Mouse (Mus musculus) forebrain, embryonic 14.5 days (tissue): ENCODE results near the gene Rffl. TPM values are rescaled to one million over a fixed set of nuclear protein-coding genes. Genes with fewer than 3 reads are reported as not detected.

Source experiments
- ATAC-seq: fragments of 200-750 bp; cut with Nextera tagmentation; 2 replicates; pipeline ENCODE4 v1.8.0; 2017; ENCODE audit warnings: mild to moderate bottlenecking, moderate library complexity
- DNase-seq: peaks from one replicate; pipeline ENCODE4 v3.0.0-alpha.2; 2015; ENCODE audit warnings: low spot score
- H3K27ac ChIP-seq: fragments of 300-500 bp; sonication (generic); 2 replicates; pipeline ENCODE4 v1.5.1; 2014; ENCODE audit warnings: low read depth, mild to moderate bottlenecking, control low read depth, low read length, moderate library complexity
- H3K27me3 ChIP-seq: fragments of 300-500 bp; sonication (generic); replicated peaks from 2 replicates; pipeline ENCODE4 v1.6.1; 2014; ENCODE audit warnings: low read length, control low read depth, mixed read lengths; ENCODE audit not compliant: control insufficient read depth, insufficient read depth
- H3K36me3 ChIP-seq: fragments of 300-500 bp; sonication (generic); 2 replicates; pipeline ENCODE4 v1.6.1; 2014; ENCODE audit warnings: low read length, control low read depth; ENCODE audit not compliant: control insufficient read depth, insufficient read depth
- H3K4me1 ChIP-seq: fragments of 300-500 bp; sonication (generic); 2 replicates; pipeline ENCODE4 v1.6.1; 2014; ENCODE audit warnings: antibody characterized with exemption, low read length, control low read depth; ENCODE audit not compliant: control insufficient read depth, insufficient read depth
- H3K4me2 ChIP-seq: fragments of 300-500 bp; sonication (generic); 2 replicates; pipeline ENCODE4 v1.6.1; 2014; ENCODE audit warnings: mild to moderate bottlenecking, control low read depth, low read length
- H3K4me3 ChIP-seq: fragments of 300-500 bp; sonication (generic); 2 replicates; pipeline ENCODE4 v1.5.1; 2014; ENCODE audit warnings: low read depth, low read length, control low read depth
- H3K9ac ChIP-seq: fragments of 300-500 bp; sonication (generic); 2 replicates; pipeline ENCODE4 v1.6.1; 2014; ENCODE audit warnings: mild to moderate bottlenecking, low read length, control low read depth, moderate library complexity
- H3K9me3 ChIP-seq: fragments of 300-500 bp; sonication (generic); replicated peaks from 2 replicates; pipeline ENCODE4 v1.6.1; 2016; ENCODE audit warnings: low read length, control low read depth, mixed read lengths; ENCODE audit not compliant: control insufficient read depth
- WGBS: fragments of 180-500 bp; shearing (Covaris S2); extraction: QIAGEN DNeasy Blood & Tissue Kit; methylation state at CpG from one replicate; pipeline ENCODE4 v1.1.7; 2014; 5-methylcytosine and 5-hydroxymethylcytosine counted together
- polyA plus RNA-seq: library from polyadenylated mRNA; unstranded; fragments of >200 nt; fragmentation: Nextera tagmentation; extraction: Ambion mirVana; gene quantifications from 2 replicates; pipeline ENCODE4 v1.2.1, GENCODE M21; 2014

The Rffl gene
- polyA plus RNA-seq, 1 experiment from 2014 or later, result 9.8 TPM

DNA sequence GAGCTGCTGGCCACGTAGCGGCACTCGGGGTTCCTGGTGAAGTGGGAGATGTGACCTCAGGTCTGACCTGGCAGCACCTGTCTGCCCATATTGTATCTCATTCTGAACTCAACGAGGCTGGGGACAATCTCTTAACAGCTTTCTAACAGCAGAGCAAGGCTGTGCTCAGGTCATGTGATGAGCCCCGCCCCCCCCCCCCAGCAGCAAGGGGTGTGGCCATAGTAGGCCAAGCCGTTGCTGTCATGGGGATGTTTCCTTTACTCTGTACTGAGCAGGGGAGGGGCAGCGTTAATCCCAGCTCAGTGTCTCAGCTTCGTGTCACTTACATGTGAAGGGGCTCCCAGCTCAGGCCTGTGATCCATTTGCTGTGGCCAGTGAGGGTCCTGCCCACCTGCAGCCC lies 33.9 kb upstream of the Rffl start:
- Histone ChIP-seq H3K4me3 (no peak overlapping the region), H3K4me1 (peaks cover 4% of the 10 kb centered on the region; the same call in 1 of the 2 replicates), H3K9ac (no peak overlapping the region), H3K9me3 (no peaks in the 10 kb centered on the region), H3K36me3 (peaks cover 64% of the 10 kb centered on the region), H3K27ac (no peak overlapping the region), H3K27me3 (no peaks in the 10 kb centered on the region), H3K4me2 (no peak overlapping the region)
- DNase-seq (no peak), ATAC-seq (no peak)
- WGBS, result 66% methylated on average over 8 of the region's 8 CpGs

- 93% methylated on average over 20 of the region's 20 CpGs for WGBS
- DNase-seq (no peak), ATAC-seq (no peak)
- H3K36me3 ChIP-seq, result peaks cover 84% of the 10 kb centered on the region
- H3K4me3 ChIP-seq, result no peak overlapping the region
- H3K4me2 ChIP-seq, result no peak overlapping the region
- H3K27me3 ChIP-seq, result no peaks in the 10 kb centered on the region
- H3K27ac ChIP-seq, result no peak overlapping the region
- H3K4me1 ChIP-seq, result no peaks in the 10 kb centered on the region
- no peak overlapping the region for H3K9ac ChIP-seq
- no peaks in the 10 kb centered on the region for H3K9me3 ChIP-seq
Measured at GRCm38 (mm10) chr11:82901606-82902310, 30.7 kb upstream of the Rffl start.

DNA sequence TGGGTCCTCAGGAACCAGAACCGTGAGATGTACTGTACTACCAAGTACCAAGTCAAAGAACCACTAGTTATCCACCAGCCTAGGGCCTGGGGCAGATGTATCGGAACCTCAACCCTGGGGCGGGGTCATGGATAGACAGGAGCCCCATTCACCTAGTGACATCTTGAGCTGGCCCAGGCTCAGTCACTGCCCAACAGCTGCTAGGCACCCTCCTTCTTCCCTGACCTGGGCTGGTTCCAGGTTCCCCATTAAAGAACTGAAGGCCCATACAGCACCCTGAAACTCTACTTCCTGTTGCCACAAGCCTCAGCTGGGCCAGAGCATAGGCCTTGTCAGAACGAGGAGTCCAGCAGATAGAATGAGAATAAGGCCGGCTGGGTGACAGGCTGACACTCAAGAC lies 28.7 kb upstream of the Rffl start:
- ATAC-seq (no peak), DNase-seq (no peak)
- Histone ChIP-seq H3K4me3 (no peak overlapping the region), H3K9me3 (no peaks in the 10 kb centered on the region), H3K4me2 (no peak overlapping the region), H3K27ac (no peak overlapping the region), H3K9ac (no peak overlapping the region), H3K4me1 (no peaks in the 10 kb centered on the region), H3K36me3 (peaks cover 67% of the 10 kb centered on the region), H3K27me3 (no peaks in the 10 kb centered on the region)
- 91% methylated on average over 5 of the region's 5 CpGs for WGBS

DNA sequence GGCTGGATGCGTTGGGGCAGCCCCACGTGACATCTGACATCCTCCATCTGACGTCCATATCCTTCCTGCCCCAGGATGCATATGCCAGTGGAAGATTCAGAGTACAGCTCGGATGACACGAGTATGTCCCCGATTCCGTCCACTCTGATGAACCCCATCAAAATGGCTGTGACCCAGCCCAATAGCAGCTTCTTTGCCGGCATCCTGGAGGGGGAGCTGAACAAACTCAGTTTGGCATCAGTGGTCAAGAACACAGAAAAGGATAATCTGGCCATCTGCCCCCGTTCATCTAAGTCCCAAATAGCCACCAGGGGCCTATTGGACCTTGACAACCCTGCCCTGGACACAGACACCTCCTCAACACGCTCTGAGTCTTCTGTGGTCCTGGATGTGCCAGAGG lies 26.5 kb upstream of the Rffl start:
- no peak overlapping the region for H3K27ac ChIP-seq
- no peaks in the 10 kb centered on the region for H3K4me1 ChIP-seq
- no peak overlapping the region for H3K9ac ChIP-seq
- peaks cover 45% of the 10 kb centered on the region for H3K36me3 ChIP-seq
- no peaks in the 10 kb centered on the region for H3K9me3 ChIP-seq
- no peak overlapping the region for H3K4me3 ChIP-seq
- 91% methylated on average over 10 of the region's 10 CpGs for WGBS
- DNase-seq (no peak), ATAC-seq (no peak)
- H3K27me3 ChIP-seq, result no peaks in the 10 kb centered on the region
- no peak overlapping the region for H3K4me2 ChIP-seq

- Histone ChIP-seq H3K4me1 (peaks cover 16% of the 10 kb centered on the region), H3K9ac (no peak within 1 kb of the TSS), H3K27ac (no peak within 1 kb of the TSS), H3K27me3 (no peaks in the 10 kb centered on the region), H3K9me3 (no peaks in the 10 kb centered on the region), H3K4me2 (no peak within 1 kb of the TSS), H3K36me3 (no peaks in the 10 kb centered on the region), H3K4me3 (no peak within 1 kb of the TSS)
- DNase-seq (no peak), ATAC-seq (no peak)
- WGBS, result 67% methylated on average over 7 of the region's 7 CpGs
Measured at GRCm38 (mm10) chr11:82891936-82892335, 20.9 kb upstream of the Rffl start, which contains the start of gene Fndc8. TSS of gene Fndc8 (plus strand) at chr11:82892124.

GRCm38 (mm10) chr11:82890342-82890762 lies 19.3 kb upstream of the Rffl start, which contains the start of gene Rad51d:
TSS of gene Rad51d (minus strand) at chr11:82890614.
- Histone ChIP-seq H3K4me1 (peaks cover 16% of the 10 kb centered on the region), H3K27ac (peak within 1 kb of the TSS; percentile 33; the same call in 1 of the 2 replicates), H3K9me3 (no peaks in the 10 kb centered on the region), H3K4me2 (peak within 1 kb of the TSS; percentile 91), H3K9ac (peak within 1 kb of the TSS; percentile 76), H3K36me3 (no peaks in the 10 kb centered on the region), H3K27me3 (no peaks in the 10 kb centered on the region), H3K4me3 (peak within 1 kb of the TSS; percentile 51)
- WGBS, result under 1% methylated on average over 26 of the region's 26 CpGs
- DNase-seq (peak; percentile 95), ATAC-seq (peak; percentile 90)

DNA sequence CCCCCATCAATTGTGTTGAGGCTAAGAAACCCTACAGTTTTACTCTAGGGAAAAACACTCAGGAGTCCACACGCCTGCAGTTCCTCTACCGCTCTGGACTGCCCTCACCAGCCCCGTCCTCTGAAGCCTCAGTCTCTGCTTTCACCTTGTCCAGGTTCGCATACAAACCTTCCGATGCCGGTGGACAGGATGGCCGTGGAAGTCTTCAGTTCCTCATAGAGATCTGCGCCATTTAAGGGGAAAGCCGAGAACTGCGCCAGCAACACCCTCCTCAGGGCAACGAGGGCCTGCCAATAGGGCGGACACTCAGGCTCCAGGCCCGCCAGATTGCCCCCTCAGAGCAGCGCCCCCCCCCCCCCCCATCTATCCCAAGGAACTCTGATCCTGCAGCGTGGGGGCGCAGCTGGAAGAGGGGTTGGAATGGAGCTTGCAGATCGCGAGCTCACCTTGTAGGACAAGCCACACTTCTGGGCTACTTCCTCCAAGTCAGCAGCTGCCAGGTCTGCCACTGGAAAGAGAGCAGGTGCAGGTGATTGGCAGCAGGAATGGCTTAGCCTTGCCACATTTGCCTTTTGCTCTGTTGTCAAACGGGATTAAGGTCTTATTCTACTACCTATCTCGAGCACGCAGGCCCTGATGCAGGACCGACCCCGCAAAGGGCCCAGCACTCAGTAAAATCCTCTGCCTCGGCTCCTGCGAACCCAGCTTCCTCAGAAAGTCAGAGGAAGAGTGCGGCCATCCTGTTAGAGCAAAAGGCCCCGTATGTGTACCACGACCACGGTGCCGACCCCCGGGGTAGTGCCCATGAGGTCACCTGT lies 18.7 kb upstream of the Rffl start:
- H3K36me3 ChIP-seq, result no peaks in the 10 kb centered on the region
- no peaks in the 10 kb centered on the region for H3K9me3 ChIP-seq
- H3K4me1 ChIP-seq, result peaks cover 16% of the 10 kb centered on the region
- H3K4me3 ChIP-seq, result peak overlapping the region; percentile 51
- peak overlapping the region; percentile 76 for H3K9ac ChIP-seq
- WGBS, result 4% methylated on average over 30 of the region's 31 CpGs
- no peaks in the 10 kb centered on the region for H3K27me3 ChIP-seq
- peak overlapping the region; percentile 33; the same call in 1 of the 2 replicates for H3K27ac ChIP-seq
- DNase-seq (peak; percentile 39), ATAC-seq (peak; percentile 19)
- H3K4me2 ChIP-seq, result peak overlapping the region; percentile 91

- Histone ChIP-seq H3K4me2 (peak overlapping the region; percentile 91), H3K9ac (peak overlapping the region; percentile 46; the same call in 1 of the 2 replicates), H3K36me3 (no peaks in the 10 kb centered on the region), H3K4me3 (no peak overlapping the region), H3K9me3 (no peaks in the 10 kb centered on the region), H3K4me1 (peaks cover 16% of the 10 kb centered on the region), H3K27me3 (no peaks in the 10 kb centered on the region), H3K27ac (no peak overlapping the region)
- DNase-seq (peak; percentile 78), ATAC-seq (peak; percentile 52)
- WGBS, result 38% methylated on average over 10 of the region's 10 CpGs
Measured at GRCm38 (mm10) chr11:82888491-82888946, 17.5 kb upstream of the Rffl start.
